Mouse (Mus musculus) CH12.LX (cell line): ENCODE results near the gene Gck. TPM values are rescaled to one million over a fixed set of nuclear protein-coding genes. Genes with fewer than 3 reads are reported as not detected.

Experiments used
- DNase-seq: peaks from one replicate; pipeline ENCODE4 v3.0.0-alpha.2; 2013; ENCODE audit errors: extremely low read depth
- H3K27ac ChIP-seq: 2 replicates; pipeline ENCODE4 v1.5.1; 2012; ENCODE audit warnings: low read depth, mild to moderate bottlenecking, control low read depth, moderate library complexity; ENCODE audit not compliant: insufficient read depth
- H3K27me3 ChIP-seq: replicated peaks from 2 replicates; pipeline ENCODE3; 2012; ENCODE audit warnings: inconsistent platforms
- H3K36me3 ChIP-seq, 2 experiments: replicated peaks in 1 of 2; 2 replicates each; pipeline versions ENCODE3 to v1.6.1; 2012; ENCODE audit warnings: inconsistent platforms in 1 of 2, low read length in 1 of 2, mild to moderate bottlenecking in 1 of 2, mixed read lengths in 1 of 2, moderate library complexity in 1 of 2; ENCODE audit not compliant: control insufficient read depth in 1 of 2, insufficient read depth in 1 of 2
- H3K4me1 ChIP-seq, 2 experiments: 2 replicates each; pipeline ENCODE4 v1.6.1; 2012; ENCODE audit warnings: inconsistent platforms in 1 of 2, moderate library complexity in 1 of 2; ENCODE audit not compliant: insufficient read depth in 2 of 2, control insufficient read depth in 1 of 2
- H3K4me2 ChIP-seq: 2 replicates; pipeline ENCODE4 v1.6.1; 2012; ENCODE audit warnings: low read depth, mild to moderate bottlenecking, control low read depth; ENCODE audit not compliant: poor library complexity, insufficient read depth, severe bottlenecking
- H3K4me3 ChIP-seq, 3 experiments: fragments of 150-350 bp in 1 of 3; sonication (generic) in 1 of 3; replicated peaks in 1 of 3; 2 replicates each; pipeline versions ENCODE3 to v1.5.1; 2011 to 2012; ENCODE audit warnings: low read depth in 2 of 3, low read length in 2 of 3, mild to moderate bottlenecking in 2 of 3, moderate library complexity in 2 of 3, control low read depth in 1 of 3, improper control_type of control experiment in 1 of 3, inconsistent platforms in 1 of 3, mixed read lengths in 1 of 3; ENCODE audit not compliant: poor library complexity in 1 of 3
- H3K79me2 ChIP-seq: replicated peaks from 2 replicates; pipeline ENCODE4 v1.6.1; 2012; ENCODE audit warnings: mild to moderate bottlenecking, moderate library complexity; ENCODE audit not compliant: control insufficient read depth, poor library complexity, insufficient read depth, severe bottlenecking; ENCODE audit errors: extremely low read depth
- H3K9ac ChIP-seq: 2 replicates; pipeline ENCODE4 v1.6.1; 2012; ENCODE audit warnings: low read depth, mild to moderate bottlenecking, control low read depth, moderate library complexity; ENCODE audit not compliant: insufficient read depth
- H3K9me3 ChIP-seq: replicated peaks from 2 replicates; pipeline ENCODE3; 2012; ENCODE audit warnings: low read length, inconsistent platforms, mixed read lengths
- BHLHE40 ChIP-seq: IDR thresholded peaks from 2 replicates; pipeline ENCODE4 v1.6.1; 2011; ENCODE audit warnings: mild to moderate bottlenecking, low read depth, low read length, improper control_type of control experiment
- CTCF ChIP-seq, 2 experiments: IDR thresholded peaks in 1 of 2; conservative IDR thresholded peaks in 1 of 2; 2 replicates each; pipeline ENCODE4 v1.5.1; 2011 to 2012; ENCODE audit warnings: low read depth in 2 of 2, low read length in 2 of 2, improper control_type of control experiment in 1 of 2, inconsistent platforms in 1 of 2, mild to moderate bottlenecking in 1 of 2, moderate library complexity in 1 of 2
- E2F4 ChIP-seq: IDR thresholded peaks from 2 replicates; pipeline ENCODE4 v1.6.1; 2011; ENCODE audit warnings: low read depth, low read length, improper control_type of control experiment; ENCODE audit not compliant: insufficient replicate concordance
- ELF1 ChIP-seq: IDR thresholded peaks from 2 replicates; pipeline ENCODE4 v1.6.1; 2014; ENCODE audit warnings: low read depth, mild to moderate bottlenecking, inconsistent platforms, low read length, improper control_type of control experiment
- EP300 ChIP-seq: IDR thresholded peaks from 2 replicates; pipeline ENCODE4 v1.6.1; 2011; ENCODE audit warnings: low read length, improper control_type of control experiment
- GABPA ChIP-seq: IDR thresholded peaks from 2 replicates; pipeline ENCODE4 v1.6.1; 2012; ENCODE audit warnings: low read depth, low read length, improper control_type of control experiment, inconsistent platforms; ENCODE audit not compliant: insufficient replicate concordance
- HCFC1 ChIP-seq: IDR thresholded peaks from 2 replicates; pipeline ENCODE4 v1.6.1; 2012; ENCODE audit warnings: low read depth, mild to moderate bottlenecking, inconsistent platforms, low read length, improper control_type of control experiment
- JUN ChIP-seq: IDR thresholded peaks from 2 replicates; pipeline ENCODE4 v1.6.1; 2011; ENCODE audit warnings: low read depth, mild to moderate bottlenecking, low read length, improper control_type of control experiment, moderate library complexity; ENCODE audit not compliant: insufficient read depth
- KAT2A ChIP-seq: IDR thresholded peaks from 2 replicates; pipeline ENCODE4 v1.6.1; 2012; ENCODE audit warnings: low read length, improper control_type of control experiment, inconsistent platforms; ENCODE audit not compliant: insufficient replicate concordance
- MAFK ChIP-seq: IDR thresholded peaks from 2 replicates; pipeline ENCODE4 v1.6.1; 2011; ENCODE audit warnings: low read length, improper control_type of control experiment; ENCODE audit not compliant: insufficient replicate concordance
- MAZ ChIP-seq: IDR thresholded peaks from 2 replicates; pipeline ENCODE4 v1.6.1; 2012; ENCODE audit warnings: low read depth, mild to moderate bottlenecking, inconsistent platforms, low read length, improper control_type of control experiment, moderate library complexity
- MEF2A ChIP-seq: IDR thresholded peaks from 2 replicates; pipeline ENCODE4 v1.6.1; 2014; ENCODE audit warnings: low read depth, mild to moderate bottlenecking, inconsistent platforms, low read length, improper control_type of control experiment, borderline replicate concordance
- MXI1 ChIP-seq: IDR thresholded peaks from 2 replicates; pipeline ENCODE4 v1.6.1; 2011; ENCODE audit warnings: mild to moderate bottlenecking, low read depth, low read length, improper control_type of control experiment
- MYC ChIP-seq: IDR thresholded peaks from 2 replicates; pipeline ENCODE4 v1.6.1; 2011; ENCODE audit warnings: low read depth, mild to moderate bottlenecking, improper control_type of control experiment, low read length
- NELFE ChIP-seq: IDR thresholded peaks from 2 replicates; pipeline ENCODE4 v1.6.1; 2011; ENCODE audit warnings: low read depth, low read length, improper control_type of control experiment
- NRF1 ChIP-seq: IDR thresholded peaks from 2 replicates; pipeline ENCODE4 v1.6.1; 2014; ENCODE audit warnings: low read depth, mild to moderate bottlenecking, inconsistent platforms, low read length, improper control_type of control experiment, moderate library complexity
- RAD21 ChIP-seq: IDR thresholded peaks from 2 replicates; pipeline ENCODE4 v1.6.1; 2011; ENCODE audit warnings: low read depth, mild to moderate bottlenecking, low read length, improper control_type of control experiment, moderate library complexity
- RCOR1 ChIP-seq: conservative IDR thresholded peaks from 2 replicates; pipeline ENCODE4 v1.6.1; 2012; ENCODE audit warnings: low read depth, mild to moderate bottlenecking, inconsistent platforms, low read length, improper control_type of control experiment
- SIN3A ChIP-seq: IDR thresholded peaks from 2 replicates; pipeline ENCODE4 v1.6.1; 2012; ENCODE audit warnings: low read length, improper control_type of control experiment, inconsistent platforms
- SMC3 ChIP-seq: IDR thresholded peaks from 2 replicates; pipeline ENCODE4 v1.6.1; 2011; ENCODE audit warnings: low read depth, low read length, improper control_type of control experiment
- TCF12 ChIP-seq: IDR thresholded peaks from 2 replicates; pipeline ENCODE4 v1.6.1; 2014; ENCODE audit warnings: low read depth, mild to moderate bottlenecking, inconsistent platforms, low read length, improper control_type of control experiment
- ZC3H11A ChIP-seq: IDR thresholded peaks from 2 replicates; pipeline ENCODE4 v1.6.1; 2012; ENCODE audit warnings: low read depth, mild to moderate bottlenecking, inconsistent platforms, low read length, improper control_type of control experiment
- ZKSCAN1 ChIP-seq: IDR thresholded peaks from 2 replicates; pipeline ENCODE4 v1.6.1; 2012; ENCODE audit warnings: low read depth, inconsistent platforms, low read length, improper control_type of control experiment, borderline replicate concordance
- ZNF384 ChIP-seq: IDR thresholded peaks from 2 replicates; pipeline ENCODE4 v1.6.1; 2012; ENCODE audit warnings: low read depth, low read length, improper control_type of control experiment, inconsistent platforms
- dilution Hi-C: fragments of 300-500 bp; cut with MboI; formaldehyde crosslinking; loops from 2 replicates; pipeline ENCODE4 v1.14.3; 2020; ENCODE audit warnings: low sequenced_read_pairs; ENCODE audit not compliant: extremely low pct_unique_long_range_greater_than_20kb, extremely low pct_ligation_motif_present
- in situ Hi-C: fragments of 300-500 bp; cut with MboI; formaldehyde crosslinking; loops from 3 replicates; pipeline ENCODE4 v1.14.3; 2019; ENCODE audit warnings: low sequenced_read_pairs, low pct_ligation_motif_present, low pct_unique_long_range_greater_than_20kb, mixed read lengths
- polyA plus RNA-seq: library from polyadenylated mRNA; unstranded; fragments of >175 nt; gene quantifications from 2 replicates; pipeline ENCODE4 v1.2.1, GENCODE M21; 2012; ENCODE audit warnings: low read depth; ENCODE audit not compliant: insufficient read length
- total RNA-seq, 2 experiments: library from RNA; depleted of rRNA; stranded (reverse); fragments of 300-350 nt in 1 of 2; fragments of >200 nt in 1 of 2; gene quantifications; 2 replicates each; pipeline ENCODE4 v1.2.3; 2012 to 2014

Gene Gck
- total and polyA plus RNA-seq, 3 experiments: 0.68 to 1.4 (median 1.0) TPM

- peaks cover 2 to 3% of the 10 kb centered on the region in 2 experiments; a peak in 2 of 4 replicates for H3K4me1 ChIP-seq
- dilution Hi-C loops: no loop called here
These were observed 94.0 kb downstream of the Gck start for GRCm38 (mm10) chr11:5855902-5856301.

DNA sequence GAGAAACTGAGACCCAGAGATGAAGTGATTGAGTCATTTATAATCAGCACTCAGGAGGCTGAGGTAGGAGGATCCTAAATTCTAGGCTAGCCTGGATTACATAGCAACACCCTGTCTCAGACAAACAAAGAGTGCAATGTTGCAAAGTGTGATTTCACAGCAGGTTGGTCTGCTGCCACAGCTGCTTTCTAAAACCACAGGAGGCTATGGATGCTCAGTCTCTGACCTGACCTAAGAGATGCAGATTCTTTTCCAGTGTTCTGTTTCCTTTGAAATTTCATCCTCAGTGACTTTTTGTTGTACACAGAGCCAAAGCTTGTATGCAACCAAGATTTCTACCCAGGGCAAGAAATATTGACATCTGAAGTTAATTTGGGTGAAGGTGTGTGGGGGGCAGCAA, 94.4 kb downstream of the Gck start:
- in situ Hi-C loops (no loop called here), dilution Hi-C loops (no loop called here)
- Histone ChIP-seq H3K4me3 (no peak overlapping the region), H3K36me3 (no peaks in the 10 kb centered on the region), H3K27me3 (peaks cover 19% of the 10 kb centered on the region), H3K79me2 (no peaks in the 10 kb centered on the region), H3K4me2 (no peak overlapping the region), H3K9me3 (peaks cover 17% of the 10 kb centered on the region), H3K27ac (no peak overlapping the region), H3K4me1 (peaks cover 2 to 3% of the 10 kb centered on the region in 2 experiments; a peak in 2 of 4 replicates), H3K9ac (no peak overlapping the region)
- DNase-seq: no peak
- TF ChIP-seq MAZ (no peak), EP300 (no peak), MAFK (no peak), MEF2A (no peak), HCFC1 (no peak), SMC3 (no peak), ZNF384 (no peak), NELFE (no peak), E2F4 (no peak), RAD21 (no peak), MYC (no peak), ZKSCAN1 (no peak), SIN3A (no peak), GABPA (no peak), ZC3H11A (no peak), TCF12 (no peak), RCOR1 (no peak), NRF1 (no peak), CTCF (conservative IDR thresholded peaks at IDR 0.05 in 1 of 2, IDR thresholded peaks at IDR 0.05 in 1 of 2; ENCODE audit: low read depth in 2 of 2, low read length in 2 of 2) (no peak)

More at GRCm38 (mm10) chr11:5855902-5856301, 94.0 kb downstream of the Gck start:
- peaks cover 19% of the 10 kb centered on the region for H3K27me3 ChIP-seq
- H3K36me3 ChIP-seq: no peaks in the 10 kb centered on the region
- TF ChIP-seq JUN: no peak
- no peak for TF ChIP-seq BHLHE40
- no peak for TF ChIP-seq ELF1
- TF ChIP-seq KAT2A: no peak
- no peak for TF ChIP-seq MXI1
- no peak for TF ChIP-seq ZKSCAN1
- TF ChIP-seq MEF2A: no peak
- H3K4me3 ChIP-seq: no peak overlapping the region
- peaks cover 17% of the 10 kb centered on the region for H3K9me3 ChIP-seq
- no peak overlapping the region for H3K4me2 ChIP-seq
- no peak for DNase-seq
- no peaks in the 10 kb centered on the region for H3K79me2 ChIP-seq
- H3K27ac ChIP-seq: no peak overlapping the region
- in situ Hi-C loops: no loop called here
- H3K9ac ChIP-seq: no peak overlapping the region
